Mouse (Mus musculus): ENCODE measurements around the gene Atxn10. TPM values are rescaled to one million over a fixed set of nuclear protein-coding genes. Genes with fewer than 3 reads are reported as not detected.

Gene Atxn10
- total RNA-seq, 1 experiment from 2014 or later: 88.7 TPM

DNA sequence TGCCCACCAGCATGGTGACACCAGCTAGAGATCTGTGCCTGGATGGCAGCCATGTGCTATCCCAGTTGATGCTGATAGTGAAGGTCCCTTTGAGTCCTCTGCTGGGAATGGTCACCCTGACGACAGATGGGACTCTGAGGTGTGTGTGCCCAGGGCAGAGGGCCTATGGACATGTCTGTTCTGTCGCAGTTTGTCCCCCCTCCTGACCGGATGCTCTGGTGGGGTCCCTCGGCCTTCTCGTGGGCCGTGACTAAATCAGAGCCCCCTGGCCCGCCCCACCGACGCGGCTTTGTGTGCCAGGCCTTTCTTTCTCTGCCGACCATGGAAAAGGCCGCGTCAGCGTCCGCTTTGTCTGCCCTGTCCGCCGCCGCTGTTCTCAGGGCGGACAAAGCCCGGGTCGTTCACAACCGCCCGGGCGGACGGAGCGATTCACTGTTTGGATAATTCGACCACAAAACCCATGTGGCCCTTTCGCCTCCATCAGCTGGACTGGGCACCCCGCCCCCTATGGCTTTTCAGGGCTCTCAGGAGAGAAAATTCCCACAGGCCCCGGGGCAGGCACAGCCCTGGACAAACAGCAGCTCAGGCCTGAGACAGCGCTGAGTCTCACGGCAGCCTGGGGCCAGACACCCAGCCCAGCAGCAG lies 171.4 kb downstream of the Atxn10 start:
- ATAC-seq (replicated peaks; ENCODE audit: low read depth, poor library complexity, severe bottlenecking): no peak

Other genes starting within 250 kb of the Atxn10 start
- 0.82 TPM in 1 of 2 replicates, not detected in the other for gene Smc1b, start 204.3 kb upstream of the Atxn10 start, total RNA-seq (2017)
- gene Ribc2, start 204.2 kb upstream of the Atxn10 start, total RNA-seq (2017): not detected in 2 replicates
- 0.14 TPM in 1 of 2 replicates, not detected in the other for gene Fbln1, start 130.3 kb upstream of the Atxn10 start, total RNA-seq (2017)
- not detected in 2 replicates for gene 7530416G11Rik, start 167.0 kb downstream of the Atxn10 start, total RNA-seq (2017)
- not detected in 2 replicates for gene Wnt7b, start 246.2 kb downstream of the Atxn10 start, total RNA-seq (2017)